Mouse (Mus musculus) liver, embryonic 12.5 days (tissue): ENCODE results near the gene Gm39566. TPM values are rescaled to one million over a fixed set of nuclear protein-coding genes. Genes with fewer than 3 reads are reported as not detected.

Experiments used
- ATAC-seq: fragments of 200-750 bp; cut with Nextera tagmentation; 2 replicates; pipeline ENCODE4 v1.8.0; 2017; ENCODE audit warnings: moderate number of reproducible peaks, mild to moderate bottlenecking, moderate library complexity
- H3K27ac ChIP-seq: fragments of 300-500 bp; sonication (generic); 2 replicates; pipeline ENCODE4 v1.5.1; 2016; ENCODE audit warnings: mild to moderate bottlenecking
- H3K27me3 ChIP-seq: fragments of 300-500 bp; sonication (generic); replicated peaks from 2 replicates; pipeline ENCODE4 v1.6.1; 2016; ENCODE audit warnings: mild to moderate bottlenecking, moderate library complexity
- H3K36me3 ChIP-seq: fragments of 300-500 bp; sonication (generic); 2 replicates; pipeline ENCODE4 v1.6.1; 2016; ENCODE audit warnings: mild to moderate bottlenecking, moderate library complexity
- H3K4me1 ChIP-seq: fragments of 300-500 bp; sonication (generic); 2 replicates; pipeline ENCODE4 v1.6.1; 2016
- H3K4me2 ChIP-seq: fragments of 300-500 bp; sonication (generic); 2 replicates; pipeline ENCODE4 v1.6.1; 2016; ENCODE audit warnings: mild to moderate bottlenecking, moderate library complexity
- H3K4me3 ChIP-seq: fragments of 300-500 bp; sonication (generic); 2 replicates; pipeline ENCODE4 v1.5.1; 2016; ENCODE audit warnings: mild to moderate bottlenecking, moderate library complexity
- H3K9ac ChIP-seq: fragments of 300-500 bp; sonication (generic); 2 replicates; pipeline ENCODE4 v1.6.1; 2016; ENCODE audit warnings: mild to moderate bottlenecking, moderate library complexity
- H3K9me3 ChIP-seq: fragments of 300-500 bp; sonication (generic); replicated peaks from 2 replicates; pipeline ENCODE4 v1.6.1; 2016; ENCODE audit warnings: mild to moderate bottlenecking, moderate library complexity
- WGBS: fragments of 180-500 bp; shearing (Covaris S2); methylation state at CpG from one replicate; pipeline ENCODE4 v1.1.7; 2016; ENCODE audit not compliant: insufficient replicate concordance; 5-methylcytosine and 5-hydroxymethylcytosine counted together
- polyA plus RNA-seq: library from polyadenylated mRNA; unstranded; fragments of >200 nt; fragmentation: Nextera tagmentation; extraction: Ambion mirVana; gene quantifications from 2 replicates; pipeline ENCODE4 v1.2.1, GENCODE M21; 2016

Gm39566 gene
- polyA plus RNA-seq, 1 experiment from 2014 or later: not detected

DNA sequence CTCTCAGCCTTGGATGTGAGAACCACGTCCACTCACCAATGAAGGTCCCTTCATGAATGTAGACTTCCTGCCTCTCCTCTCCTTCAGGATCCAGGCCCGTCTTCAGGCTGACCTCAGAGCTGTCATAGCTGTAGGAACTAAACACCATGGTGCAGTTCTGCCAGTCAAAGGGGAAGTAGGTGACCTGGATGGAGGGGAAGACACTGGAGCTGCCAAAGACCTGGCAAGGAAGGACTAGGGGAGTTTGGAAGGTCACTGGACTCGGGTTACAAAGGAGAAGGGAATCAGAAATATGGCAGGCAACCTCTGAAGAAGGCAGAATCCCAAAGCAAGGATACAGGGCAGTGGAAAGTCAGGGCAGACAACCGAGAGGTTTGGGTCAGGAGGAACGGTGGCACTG lies 21.7 kb downstream of the Gm39566 start:
- no peaks in the 10 kb centered on the region for H3K9me3 ChIP-seq
- H3K4me2 ChIP-seq: no peak overlapping the region
- no peak overlapping the region for H3K4me3 ChIP-seq
- no peaks in the 10 kb centered on the region for H3K36me3 ChIP-seq
- H3K4me1 ChIP-seq: peaks cover 14% of the 10 kb centered on the region
- no peak for ATAC-seq
- no peak overlapping the region for H3K9ac ChIP-seq
- WGBS: 40% methylated on average over 5 of the region's 5 CpGs
- peaks cover 51% of the 10 kb centered on the region for H3K27me3 ChIP-seq
- no peak overlapping the region for H3K27ac ChIP-seq

DNA sequence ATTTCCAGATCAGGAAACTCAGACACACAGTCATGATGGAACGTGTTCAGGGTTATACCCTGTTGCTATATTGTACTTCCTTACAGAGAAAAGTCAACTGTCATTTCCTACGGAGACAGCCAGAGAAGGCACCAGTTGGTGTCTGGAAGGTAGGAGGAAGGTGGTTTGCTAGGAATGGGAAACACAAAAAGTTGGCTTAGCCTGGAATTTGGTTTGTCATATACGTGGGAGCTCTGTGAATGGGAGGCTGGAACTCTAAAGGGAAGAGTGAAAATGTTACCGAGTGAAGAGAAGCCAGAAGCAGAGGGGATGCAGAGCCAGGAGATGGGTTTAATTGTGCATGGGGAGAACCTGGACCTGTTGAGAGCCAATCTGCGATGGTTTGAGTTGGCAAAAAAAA lies 23.7 kb downstream of the Gm39566 start:
- no peaks in the 10 kb centered on the region for H3K36me3 ChIP-seq
- peaks cover 14% of the 10 kb centered on the region for H3K4me1 ChIP-seq
- H3K4me2 ChIP-seq: no peak overlapping the region
- H3K4me3 ChIP-seq: no peak overlapping the region
- peaks cover 31% of the 10 kb centered on the region for H3K27me3 ChIP-seq
- no peaks in the 10 kb centered on the region for H3K9me3 ChIP-seq
- ATAC-seq: no peak
- H3K9ac ChIP-seq: no peak overlapping the region
- H3K27ac ChIP-seq: no peak overlapping the region
- WGBS: 51% methylated on average over 5 of the region's 5 CpGs

DNA sequence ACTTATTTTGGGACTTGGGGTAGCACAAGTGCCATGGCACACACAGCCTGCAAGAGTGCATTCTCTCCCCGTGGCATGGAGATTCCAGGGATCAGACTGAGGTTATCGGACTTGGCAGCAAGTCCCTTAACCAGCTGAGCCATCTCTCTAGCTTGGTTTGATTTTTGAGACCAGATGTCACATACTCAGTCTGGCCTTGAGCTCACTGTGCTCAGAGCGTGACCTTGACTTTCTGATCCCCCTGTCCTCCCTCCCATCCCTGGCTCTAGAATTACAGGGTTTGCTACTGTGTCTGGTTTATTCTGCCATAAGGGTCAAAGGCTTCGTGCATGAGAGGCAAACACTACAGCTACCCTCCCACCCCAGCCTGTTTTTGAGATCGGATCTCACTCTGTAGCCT lies 25.7 kb downstream of the Gm39566 start:
- no peaks in the 10 kb centered on the region for H3K9me3 ChIP-seq
- 55% methylated on average over 5 of the region's 5 CpGs for WGBS
- peaks cover 10% of the 10 kb centered on the region for H3K4me1 ChIP-seq
- H3K4me2 ChIP-seq: no peak overlapping the region
- H3K27me3 ChIP-seq: peaks cover 23% of the 10 kb centered on the region
- no peaks in the 10 kb centered on the region for H3K36me3 ChIP-seq
- H3K27ac ChIP-seq: no peak overlapping the region
- no peak for ATAC-seq
- H3K4me3 ChIP-seq: no peak overlapping the region
- no peak overlapping the region for H3K9ac ChIP-seq

DNA sequence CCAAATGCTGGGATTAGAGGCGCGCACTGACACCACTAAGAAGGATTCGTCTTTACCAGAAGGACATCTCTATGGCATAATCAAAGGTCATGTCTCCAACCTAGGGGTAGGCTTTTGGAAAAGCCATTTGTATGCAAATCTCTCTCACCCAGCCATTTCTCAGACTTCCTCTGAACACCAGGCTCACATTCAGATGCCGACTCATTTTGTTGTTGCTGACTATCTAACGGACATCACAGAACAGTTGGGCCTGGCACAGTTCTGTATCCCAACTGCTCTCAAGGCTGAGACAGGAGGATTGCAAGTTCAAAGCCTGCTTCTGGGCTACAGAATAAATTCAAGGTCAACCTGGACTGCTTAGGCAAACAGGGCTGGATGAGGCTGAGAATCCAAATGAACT lies 27.8 kb downstream of the Gm39566 start:
- no peak for ATAC-seq
- H3K9ac ChIP-seq: no peak overlapping the region
- WGBS: 71% methylated on average over 5 of the region's 5 CpGs

DNA sequence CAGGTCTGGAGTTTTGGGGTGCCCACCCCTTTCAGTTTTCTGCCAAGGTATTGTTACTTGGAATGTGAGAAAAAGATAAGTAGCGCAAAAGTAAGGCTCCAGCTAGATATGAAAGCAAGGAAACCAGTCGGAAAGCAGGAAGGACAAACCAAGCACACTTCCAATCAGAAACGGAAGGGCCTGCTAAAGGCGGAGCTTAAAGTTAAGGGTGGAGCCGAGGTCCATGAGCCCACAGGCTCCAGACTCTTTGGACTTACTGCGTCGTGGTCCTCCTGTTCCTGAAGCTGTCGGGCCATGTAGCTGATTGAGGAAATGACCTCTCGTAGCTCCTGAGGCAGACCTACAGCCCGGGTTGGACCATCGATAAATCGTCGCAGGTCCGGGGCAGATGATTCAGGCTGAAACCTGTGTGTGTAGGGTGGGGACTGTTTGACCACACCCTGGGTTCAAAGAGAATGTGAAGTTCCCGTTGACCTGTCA lies 30.3 kb downstream of the Gm39566 start:
- 8% methylated on average over 15 of the region's 15 CpGs for WGBS
- ATAC-seq: peak; percentile 84
- Histone ChIP-seq H3K4me2 (peak overlapping the region; percentile 65), H3K4me3 (peak overlapping the region; percentile 46), H3K9me3 (no peaks in the 10 kb centered on the region), H3K9ac (peak overlapping the region; percentile 50), H3K36me3 (no peaks in the 10 kb centered on the region), H3K4me1 (peaks cover 14% of the 10 kb centered on the region), H3K27me3 (peaks cover 28% of the 10 kb centered on the region), H3K27ac (peak overlapping the region; percentile 52)

More for the DNA sequence above, 27.8 kb downstream of the Gm39566 start:
- H3K4me1 ChIP-seq: peaks cover 14% of the 10 kb centered on the region
- H3K27me3 ChIP-seq: peaks cover 12% of the 10 kb centered on the region; the same call in 1 of the 2 replicates
- no peak overlapping the region for H3K27ac ChIP-seq
- H3K36me3 ChIP-seq: no peaks in the 10 kb centered on the region
- no peak overlapping the region for H3K4me3 ChIP-seq
- no peaks in the 10 kb centered on the region for H3K9me3 ChIP-seq
- no peak overlapping the region for H3K4me2 ChIP-seq

DNA sequence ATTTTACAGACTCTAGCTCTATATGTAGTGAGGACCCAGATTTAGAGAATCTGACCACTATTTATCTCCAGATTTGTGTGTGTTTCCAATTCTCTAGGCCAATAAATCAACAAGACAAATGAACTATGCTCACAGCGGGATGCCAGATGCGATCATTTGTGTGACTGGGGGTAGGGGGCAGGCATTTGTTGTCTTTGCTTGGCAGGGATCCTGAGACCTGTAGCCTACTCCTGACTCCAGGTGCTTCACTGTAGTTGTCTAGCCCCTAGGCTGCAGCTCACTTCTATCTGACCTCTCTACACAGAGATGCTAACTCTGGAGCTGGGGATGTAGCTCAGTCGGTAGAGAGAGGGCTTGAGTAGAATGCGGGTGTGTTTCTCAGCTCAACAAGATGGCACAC lies 33.3 kb downstream of the Gm39566 start:
- Histone ChIP-seq H3K9me3 (no peaks in the 10 kb centered on the region), H3K4me3 (no peak overlapping the region), H3K9ac (no peak overlapping the region), H3K27ac (no peak overlapping the region), H3K4me1 (peaks cover 20% of the 10 kb centered on the region), H3K36me3 (peaks cover 6% of the 10 kb centered on the region; the same call in 1 of the 2 replicates), H3K4me2 (no peak overlapping the region), H3K27me3 (peaks cover 58% of the 10 kb centered on the region)
- ATAC-seq: no peak
- WGBS: 46% methylated on average over 4 of the region's 4 CpGs

DNA sequence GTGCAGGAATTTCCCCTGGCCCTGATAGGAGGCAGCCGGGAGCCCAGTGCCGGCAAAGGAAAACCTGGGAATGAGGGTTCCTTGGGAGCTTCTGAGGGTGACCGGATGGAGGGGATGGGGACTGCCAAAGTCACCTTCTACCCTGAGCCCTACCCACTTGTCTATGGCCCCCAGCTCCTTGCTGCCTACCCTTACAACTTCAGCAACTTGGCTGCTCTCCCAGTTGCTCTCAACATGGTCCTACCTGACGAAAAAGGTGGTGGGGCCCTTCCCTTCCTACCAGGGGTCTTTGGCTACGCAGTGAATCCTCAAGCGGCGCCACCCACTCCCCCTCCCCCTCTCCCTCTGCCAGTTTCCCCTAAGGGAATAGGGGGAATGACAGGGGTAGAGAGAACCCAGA lies 36.1 kb downstream of the Gm39566 start:
- no peak overlapping the region for H3K4me3 ChIP-seq
- H3K27me3 ChIP-seq: peaks cover 81% of the 10 kb centered on the region
- peaks cover 11% of the 10 kb centered on the region; the same call in 1 of the 2 replicates for H3K36me3 ChIP-seq
- 49% methylated on average over 7 of the region's 7 CpGs for WGBS
- no peak overlapping the region for H3K4me2 ChIP-seq
- H3K9ac ChIP-seq: no peak overlapping the region
- no peak for ATAC-seq
- no peak overlapping the region for H3K27ac ChIP-seq
- H3K4me1 ChIP-seq: peaks cover 5% of the 10 kb centered on the region; the same call in 1 of the 2 replicates
- H3K9me3 ChIP-seq: no peaks in the 10 kb centered on the region

DNA sequence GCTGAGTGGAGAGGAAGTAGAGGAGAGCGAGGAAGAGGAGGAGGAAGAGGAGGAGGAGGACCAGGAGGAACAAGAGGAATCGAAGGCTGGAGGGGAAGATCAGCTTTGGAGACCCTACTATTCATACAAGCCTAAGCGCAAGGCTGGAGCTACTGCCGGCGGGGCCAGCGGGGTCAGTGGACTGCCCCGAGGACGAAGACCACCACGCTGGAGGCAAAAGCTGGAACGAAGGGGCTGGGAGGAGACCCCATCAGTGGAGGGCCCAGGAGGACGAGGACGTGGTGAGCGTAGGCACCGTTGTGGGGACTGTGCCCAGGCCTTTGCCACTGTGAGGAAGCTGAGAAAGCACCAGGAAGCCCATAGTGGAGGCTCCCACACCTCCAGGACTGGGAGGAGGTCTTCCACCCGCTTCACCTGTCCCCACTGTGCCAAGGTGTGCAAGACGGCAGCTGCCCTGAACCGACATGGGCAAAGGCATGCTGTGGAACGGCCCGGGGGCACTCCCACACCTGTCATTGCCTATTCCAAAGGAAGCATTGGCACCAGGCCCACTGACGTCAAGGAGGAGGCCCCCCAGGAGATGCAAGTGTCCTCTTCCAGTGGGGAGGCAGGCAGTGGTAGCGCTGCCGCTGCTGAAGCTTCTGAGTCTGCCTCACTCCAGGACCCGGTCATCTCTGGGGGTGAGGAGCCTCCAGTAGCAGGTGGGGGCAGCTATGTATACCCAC lies 36.7 kb downstream of the Gm39566 start:
- ATAC-seq: no peak
- Histone ChIP-seq H3K4me2 (no peak overlapping the region), H3K27ac (no peak overlapping the region), H3K36me3 (peaks cover 11% of the 10 kb centered on the region; the same call in 1 of the 2 replicates), H3K4me3 (no peak overlapping the region), H3K27me3 (peaks cover 81% of the 10 kb centered on the region), H3K9me3 (no peaks in the 10 kb centered on the region), H3K4me1 (peaks cover 5% of the 10 kb centered on the region; the same call in 1 of the 2 replicates), H3K9ac (no peak overlapping the region)
- WGBS: 53% methylated on average over 23 of the region's 23 CpGs

DNA sequence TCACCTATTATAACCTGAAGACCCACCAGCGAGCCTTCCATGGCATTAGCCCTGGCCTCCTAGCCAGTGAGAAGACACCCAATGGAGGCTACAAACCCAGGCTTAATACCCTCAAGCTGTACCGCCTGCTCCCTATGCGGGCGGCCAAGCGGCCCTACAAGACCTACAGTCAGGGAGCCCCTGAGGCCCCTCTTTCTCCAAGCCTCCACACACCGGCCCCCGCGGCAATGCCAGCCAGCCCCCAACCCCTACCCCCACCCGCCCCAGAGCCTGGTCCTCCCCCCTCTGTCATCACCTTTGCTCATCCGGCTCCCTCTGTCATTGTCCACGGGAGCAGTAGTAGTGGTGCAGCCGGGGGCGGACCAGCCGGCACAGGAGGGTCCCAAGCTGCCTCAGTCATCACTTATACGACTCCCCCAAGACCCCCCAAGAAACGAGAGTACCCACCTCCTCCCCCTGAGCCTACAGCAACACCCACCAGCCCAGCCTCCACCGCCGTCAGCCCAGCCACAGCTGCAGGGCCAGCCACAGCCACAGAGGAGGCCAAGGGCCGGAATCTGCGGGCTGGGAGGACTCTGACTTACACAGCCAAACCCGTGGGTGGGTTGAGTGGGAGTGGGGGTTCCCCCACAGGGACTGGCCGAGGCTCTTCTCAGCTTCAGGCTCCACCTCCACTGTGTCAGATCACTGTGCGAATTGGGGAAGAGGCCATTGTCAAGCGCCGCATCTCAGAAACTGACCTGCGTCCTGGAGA lies 37.4 kb downstream of the Gm39566 start:
- Histone ChIP-seq H3K27me3 (peaks cover 76% of the 10 kb centered on the region), H3K4me3 (no peak overlapping the region)
- WGBS: 51% methylated on average over 26 of the region's 26 CpGs

DNA sequence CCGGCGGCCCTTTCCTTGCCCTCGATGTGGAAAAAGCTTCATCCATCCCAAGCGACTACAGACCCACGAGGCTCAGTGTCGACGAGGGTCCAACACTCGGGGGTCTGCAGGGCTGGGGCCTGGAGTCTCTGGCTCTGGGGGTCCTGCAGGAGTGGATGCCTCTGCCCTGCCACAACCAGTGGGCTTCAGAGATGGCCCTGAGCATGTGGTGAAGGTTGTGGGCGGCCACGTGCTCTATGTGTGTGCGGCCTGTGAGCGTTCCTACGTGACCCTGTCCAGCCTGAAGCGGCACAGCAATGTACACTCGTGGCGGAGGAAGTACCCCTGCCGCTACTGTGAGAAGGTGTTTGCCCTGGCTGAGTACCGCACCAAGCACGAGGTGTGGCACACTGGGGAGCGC lies 38.6 kb downstream of the Gm39566 start:
- H3K36me3 ChIP-seq: peaks cover 11% of the 10 kb centered on the region; the same call in 1 of the 2 replicates
- ATAC-seq: no peak
- peaks cover 5% of the 10 kb centered on the region; the same call in 1 of the 2 replicates for H3K4me1 ChIP-seq
- H3K27me3 ChIP-seq: peaks cover 65% of the 10 kb centered on the region
- no peaks in the 10 kb centered on the region for H3K9me3 ChIP-seq
- no peak overlapping the region for H3K9ac ChIP-seq
- no peak overlapping the region for H3K27ac ChIP-seq
- 78% methylated on average over 20 of the region's 20 CpGs for WGBS
- no peak overlapping the region for H3K4me3 ChIP-seq
- H3K4me2 ChIP-seq: no peak overlapping the region

More for the DNA sequence above, 37.4 kb downstream of the Gm39566 start:
- Histone ChIP-seq H3K9ac (no peak overlapping the region), H3K4me2 (no peak overlapping the region), H3K36me3 (peaks cover 11% of the 10 kb centered on the region; the same call in 1 of the 2 replicates), H3K27ac (no peak overlapping the region), H3K9me3 (no peaks in the 10 kb centered on the region), H3K4me1 (peaks cover 5% of the 10 kb centered on the region; the same call in 1 of the 2 replicates)
- no peak for ATAC-seq

DNA sequence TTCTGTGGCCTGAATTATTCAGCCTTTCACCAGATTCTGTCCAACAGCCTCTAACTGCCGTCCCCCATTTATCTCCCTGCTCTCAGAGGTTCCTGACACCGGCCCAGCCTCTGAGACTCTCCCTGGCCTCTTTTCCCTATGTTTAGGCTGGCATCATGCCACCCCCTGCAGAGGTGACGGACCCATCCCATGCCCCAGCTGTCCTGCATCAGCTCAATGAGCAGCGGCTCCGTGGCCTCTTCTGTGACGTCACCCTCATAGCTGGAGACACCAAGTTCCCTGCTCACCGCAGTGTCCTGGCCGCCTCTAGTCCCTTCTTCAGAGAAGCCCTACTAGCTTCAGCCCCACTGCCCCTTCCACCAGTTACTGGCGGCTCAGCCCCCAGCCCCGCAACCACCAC lies 39.4 kb downstream of the Gm39566 start:
- Histone ChIP-seq H3K36me3 (peaks cover 11% of the 10 kb centered on the region; the same call in 1 of the 2 replicates), H3K27me3 (peaks cover 62% of the 10 kb centered on the region), H3K27ac (no peak overlapping the region), H3K4me2 (no peak overlapping the region), H3K4me1 (peaks cover 5% of the 10 kb centered on the region; the same call in 1 of the 2 replicates), H3K9ac (no peak overlapping the region), H3K9me3 (no peaks in the 10 kb centered on the region), H3K4me3 (no peak overlapping the region)
- 54% methylated on average over 10 of the region's 10 CpGs for WGBS
- no peak for ATAC-seq

DNA sequence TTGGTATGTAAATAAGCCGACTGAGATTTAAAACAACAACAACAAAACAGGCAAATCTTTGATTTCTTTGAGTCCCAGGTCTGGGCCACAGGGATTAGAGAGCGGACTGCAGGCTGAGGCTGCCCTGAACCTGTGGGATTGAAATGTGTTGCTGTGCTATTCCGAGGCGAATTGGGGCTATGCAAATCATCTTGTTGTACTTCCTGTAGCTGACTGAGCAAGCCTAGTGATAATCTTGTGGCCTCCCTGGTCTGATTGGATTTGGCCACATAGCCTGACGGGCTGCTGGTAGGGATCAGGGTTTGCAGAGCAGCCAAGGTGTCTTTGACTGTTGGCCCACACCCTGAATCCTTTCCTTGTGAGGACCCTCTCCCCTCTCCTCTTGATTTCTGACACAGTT lies 40.1 kb downstream of the Gm39566 start:
- ATAC-seq: no peak
- Histone ChIP-seq H3K4me2 (no peak overlapping the region), H3K27me3 (peaks cover 54% of the 10 kb centered on the region), H3K36me3 (peaks cover 11% of the 10 kb centered on the region; the same call in 1 of the 2 replicates), H3K9me3 (no peaks in the 10 kb centered on the region), H3K4me1 (peaks cover 5% of the 10 kb centered on the region; the same call in 1 of the 2 replicates), H3K27ac (no peak overlapping the region), H3K9ac (no peak overlapping the region), H3K4me3 (no peak overlapping the region)
- 32% methylated on average over 5 of the region's 5 CpGs for WGBS
